Mouse (Mus musculus) CH12.LX (cell line): ENCODE results near the gene Crkl. TPM values are rescaled to one million over a fixed set of nuclear protein-coding genes. Genes with fewer than 3 reads are reported as not detected.

Source experiments
- DNase-seq: peaks from one replicate; pipeline ENCODE4 v3.0.0-alpha.2; 2013; ENCODE audit errors: extremely low read depth
- H3K27ac ChIP-seq: 2 replicates; pipeline ENCODE4 v1.5.1; 2012; ENCODE audit warnings: low read depth, mild to moderate bottlenecking, control low read depth, moderate library complexity; ENCODE audit not compliant: insufficient read depth
- H3K27me3 ChIP-seq: replicated peaks from 2 replicates; pipeline ENCODE3; 2012; ENCODE audit warnings: inconsistent platforms
- H3K36me3 ChIP-seq, 2 experiments: replicated peaks in 1 of 2; 2 replicates each; pipeline versions ENCODE3 to v1.6.1; 2012; ENCODE audit warnings: inconsistent platforms in 1 of 2, low read length in 1 of 2, mild to moderate bottlenecking in 1 of 2, mixed read lengths in 1 of 2, moderate library complexity in 1 of 2; ENCODE audit not compliant: control insufficient read depth in 1 of 2, insufficient read depth in 1 of 2
- H3K4me1 ChIP-seq, 2 experiments: 2 replicates each; pipeline ENCODE4 v1.6.1; 2012; ENCODE audit warnings: inconsistent platforms in 1 of 2, moderate library complexity in 1 of 2; ENCODE audit not compliant: insufficient read depth in 2 of 2, control insufficient read depth in 1 of 2
- H3K4me2 ChIP-seq: 2 replicates; pipeline ENCODE4 v1.6.1; 2012; ENCODE audit warnings: low read depth, mild to moderate bottlenecking, control low read depth; ENCODE audit not compliant: poor library complexity, insufficient read depth, severe bottlenecking
- H3K4me3 ChIP-seq, 3 experiments: fragments of 150-350 bp in 1 of 3; sonication (generic) in 1 of 3; replicated peaks in 1 of 3; 2 replicates each; pipeline versions ENCODE3 to v1.5.1; 2011 to 2012; ENCODE audit warnings: low read depth in 2 of 3, low read length in 2 of 3, mild to moderate bottlenecking in 2 of 3, moderate library complexity in 2 of 3, control low read depth in 1 of 3, improper control_type of control experiment in 1 of 3, inconsistent platforms in 1 of 3, mixed read lengths in 1 of 3; ENCODE audit not compliant: poor library complexity in 1 of 3
- H3K79me2 ChIP-seq: replicated peaks from 2 replicates; pipeline ENCODE4 v1.6.1; 2012; ENCODE audit warnings: mild to moderate bottlenecking, moderate library complexity; ENCODE audit not compliant: control insufficient read depth, poor library complexity, insufficient read depth, severe bottlenecking; ENCODE audit errors: extremely low read depth
- H3K9ac ChIP-seq: 2 replicates; pipeline ENCODE4 v1.6.1; 2012; ENCODE audit warnings: low read depth, mild to moderate bottlenecking, control low read depth, moderate library complexity; ENCODE audit not compliant: insufficient read depth
- H3K9me3 ChIP-seq: replicated peaks from 2 replicates; pipeline ENCODE3; 2012; ENCODE audit warnings: low read length, inconsistent platforms, mixed read lengths
- BHLHE40 ChIP-seq: IDR thresholded peaks from 2 replicates; pipeline ENCODE4 v1.6.1; 2011; ENCODE audit warnings: mild to moderate bottlenecking, low read depth, low read length, improper control_type of control experiment
- CHD1 ChIP-seq: IDR thresholded peaks from 2 replicates; pipeline ENCODE4 v1.6.1; 2012; ENCODE audit warnings: low read depth, low read length, improper control_type of control experiment, inconsistent platforms
- CHD2 ChIP-seq: IDR thresholded peaks from 2 replicates; pipeline ENCODE4 v1.6.1; 2011; ENCODE audit warnings: low read length, improper control_type of control experiment
- CTCF ChIP-seq, 2 experiments: IDR thresholded peaks in 1 of 2; conservative IDR thresholded peaks in 1 of 2; 2 replicates each; pipeline ENCODE4 v1.5.1; 2011 to 2012; ENCODE audit warnings: low read depth in 2 of 2, low read length in 2 of 2, improper control_type of control experiment in 1 of 2, inconsistent platforms in 1 of 2, mild to moderate bottlenecking in 1 of 2, moderate library complexity in 1 of 2
- E2F4 ChIP-seq: IDR thresholded peaks from 2 replicates; pipeline ENCODE4 v1.6.1; 2011; ENCODE audit warnings: low read depth, low read length, improper control_type of control experiment; ENCODE audit not compliant: insufficient replicate concordance
- ELF1 ChIP-seq: IDR thresholded peaks from 2 replicates; pipeline ENCODE4 v1.6.1; 2014; ENCODE audit warnings: low read depth, mild to moderate bottlenecking, inconsistent platforms, low read length, improper control_type of control experiment
- EP300 ChIP-seq: IDR thresholded peaks from 2 replicates; pipeline ENCODE4 v1.6.1; 2011; ENCODE audit warnings: low read length, improper control_type of control experiment
- ETS1 ChIP-seq: conservative IDR thresholded peaks from 2 replicates; pipeline ENCODE4 v1.6.1; 2012; ENCODE audit warnings: low read depth, mild to moderate bottlenecking, inconsistent platforms, low read length, improper control_type of control experiment, moderate library complexity
- GABPA ChIP-seq: IDR thresholded peaks from 2 replicates; pipeline ENCODE4 v1.6.1; 2012; ENCODE audit warnings: low read depth, low read length, improper control_type of control experiment, inconsistent platforms; ENCODE audit not compliant: insufficient replicate concordance
- HCFC1 ChIP-seq: IDR thresholded peaks from 2 replicates; pipeline ENCODE4 v1.6.1; 2012; ENCODE audit warnings: low read depth, mild to moderate bottlenecking, inconsistent platforms, low read length, improper control_type of control experiment
- IRF4 ChIP-seq: IDR thresholded peaks from 2 replicates; pipeline ENCODE4 v1.6.1; 2014; ENCODE audit warnings: low read depth, mild to moderate bottlenecking, inconsistent platforms, low read length, improper control_type of control experiment
- JUN ChIP-seq: IDR thresholded peaks from 2 replicates; pipeline ENCODE4 v1.6.1; 2011; ENCODE audit warnings: low read depth, mild to moderate bottlenecking, low read length, improper control_type of control experiment, moderate library complexity; ENCODE audit not compliant: insufficient read depth
- JUND ChIP-seq: conservative IDR thresholded peaks from 2 replicates; pipeline ENCODE4 v1.6.1; 2011; ENCODE audit warnings: low read depth, low read length, improper control_type of control experiment
- KAT2A ChIP-seq: IDR thresholded peaks from 2 replicates; pipeline ENCODE4 v1.6.1; 2012; ENCODE audit warnings: low read length, improper control_type of control experiment, inconsistent platforms; ENCODE audit not compliant: insufficient replicate concordance
- MAFK ChIP-seq: IDR thresholded peaks from 2 replicates; pipeline ENCODE4 v1.6.1; 2011; ENCODE audit warnings: low read length, improper control_type of control experiment; ENCODE audit not compliant: insufficient replicate concordance
- MAX ChIP-seq: IDR thresholded peaks from 2 replicates; pipeline ENCODE4 v1.6.1; 2011; ENCODE audit warnings: low read length, improper control_type of control experiment
- MAZ ChIP-seq: IDR thresholded peaks from 2 replicates; pipeline ENCODE4 v1.6.1; 2012; ENCODE audit warnings: low read depth, mild to moderate bottlenecking, inconsistent platforms, low read length, improper control_type of control experiment, moderate library complexity
- MEF2A ChIP-seq: IDR thresholded peaks from 2 replicates; pipeline ENCODE4 v1.6.1; 2014; ENCODE audit warnings: low read depth, mild to moderate bottlenecking, inconsistent platforms, low read length, improper control_type of control experiment, borderline replicate concordance
- MXI1 ChIP-seq: IDR thresholded peaks from 2 replicates; pipeline ENCODE4 v1.6.1; 2011; ENCODE audit warnings: mild to moderate bottlenecking, low read depth, low read length, improper control_type of control experiment
- MYC ChIP-seq: IDR thresholded peaks from 2 replicates; pipeline ENCODE4 v1.6.1; 2011; ENCODE audit warnings: low read depth, mild to moderate bottlenecking, improper control_type of control experiment, low read length
- NELFE ChIP-seq: IDR thresholded peaks from 2 replicates; pipeline ENCODE4 v1.6.1; 2011; ENCODE audit warnings: low read depth, low read length, improper control_type of control experiment
- NRF1 ChIP-seq: IDR thresholded peaks from 2 replicates; pipeline ENCODE4 v1.6.1; 2014; ENCODE audit warnings: low read depth, mild to moderate bottlenecking, inconsistent platforms, low read length, improper control_type of control experiment, moderate library complexity
- PAX5 ChIP-seq: IDR thresholded peaks from 2 replicates; pipeline ENCODE4 v1.6.1; 2012; ENCODE audit warnings: low read length, inconsistent platforms, mixed read lengths
- POLR2A ChIP-seq: IDR thresholded peaks from 2 replicates; pipeline ENCODE4 v1.6.1; 2011; ENCODE audit warnings: low read depth, mild to moderate bottlenecking, improper control_type of control experiment, low read length
- POLR2AphosphoS2 ChIP-seq: IDR thresholded peaks from 2 replicates; pipeline ENCODE4 v1.6.1; 2011; ENCODE audit warnings: low read depth, low read length, improper control_type of control experiment
- RAD21 ChIP-seq: IDR thresholded peaks from 2 replicates; pipeline ENCODE4 v1.6.1; 2011; ENCODE audit warnings: low read depth, mild to moderate bottlenecking, low read length, improper control_type of control experiment, moderate library complexity
- RCOR1 ChIP-seq: conservative IDR thresholded peaks from 2 replicates; pipeline ENCODE4 v1.6.1; 2012; ENCODE audit warnings: low read depth, mild to moderate bottlenecking, inconsistent platforms, low read length, improper control_type of control experiment
- SIN3A ChIP-seq: IDR thresholded peaks from 2 replicates; pipeline ENCODE4 v1.6.1; 2012; ENCODE audit warnings: low read length, improper control_type of control experiment, inconsistent platforms
- SMC3 ChIP-seq: IDR thresholded peaks from 2 replicates; pipeline ENCODE4 v1.6.1; 2011; ENCODE audit warnings: low read depth, low read length, improper control_type of control experiment
- TBP ChIP-seq: conservative IDR thresholded peaks from 2 replicates; pipeline ENCODE4 v1.6.1; 2011; ENCODE audit warnings: low read depth, low read length, improper control_type of control experiment
- TCF12 ChIP-seq: IDR thresholded peaks from 2 replicates; pipeline ENCODE4 v1.6.1; 2014; ENCODE audit warnings: low read depth, mild to moderate bottlenecking, inconsistent platforms, low read length, improper control_type of control experiment
- UBTF ChIP-seq: IDR thresholded peaks from 2 replicates; pipeline ENCODE4 v1.6.1; 2012; ENCODE audit warnings: low read depth, mild to moderate bottlenecking, inconsistent platforms, low read length, improper control_type of control experiment, moderate library complexity
- USF1 ChIP-seq: IDR thresholded peaks from 2 replicates; pipeline ENCODE4 v1.6.1; 2014; ENCODE audit warnings: low read depth, mild to moderate bottlenecking, inconsistent platforms, low read length, improper control_type of control experiment
- USF2 ChIP-seq: conservative IDR thresholded peaks from 2 replicates; pipeline ENCODE4 v1.6.1; 2011; ENCODE audit warnings: low read depth, low read length, improper control_type of control experiment
- ZC3H11A ChIP-seq: IDR thresholded peaks from 2 replicates; pipeline ENCODE4 v1.6.1; 2012; ENCODE audit warnings: low read depth, mild to moderate bottlenecking, inconsistent platforms, low read length, improper control_type of control experiment
- ZKSCAN1 ChIP-seq: IDR thresholded peaks from 2 replicates; pipeline ENCODE4 v1.6.1; 2012; ENCODE audit warnings: low read depth, inconsistent platforms, low read length, improper control_type of control experiment, borderline replicate concordance
- ZMIZ1 ChIP-seq: IDR thresholded peaks from 2 replicates; pipeline ENCODE4 v1.6.1; 2012; ENCODE audit warnings: low read depth, mild to moderate bottlenecking, inconsistent platforms, low read length, improper control_type of control experiment
- ZNF384 ChIP-seq: IDR thresholded peaks from 2 replicates; pipeline ENCODE4 v1.6.1; 2012; ENCODE audit warnings: low read depth, low read length, improper control_type of control experiment, inconsistent platforms
- dilution Hi-C: fragments of 300-500 bp; cut with MboI; formaldehyde crosslinking; loops from 2 replicates; pipeline ENCODE4 v1.14.3; 2020; ENCODE audit warnings: low sequenced_read_pairs; ENCODE audit not compliant: extremely low pct_unique_long_range_greater_than_20kb, extremely low pct_ligation_motif_present
- in situ Hi-C: fragments of 300-500 bp; cut with MboI; formaldehyde crosslinking; loops from 3 replicates; pipeline ENCODE4 v1.14.3; 2019; ENCODE audit warnings: low sequenced_read_pairs, low pct_ligation_motif_present, low pct_unique_long_range_greater_than_20kb, mixed read lengths
- polyA plus RNA-seq: library from polyadenylated mRNA; unstranded; fragments of >175 nt; gene quantifications from 2 replicates; pipeline ENCODE4 v1.2.1, GENCODE M21; 2012; ENCODE audit warnings: low read depth; ENCODE audit not compliant: insufficient read length
- total RNA-seq, 2 experiments: library from RNA; depleted of rRNA; stranded (reverse); fragments of 300-350 nt in 1 of 2; fragments of >200 nt in 1 of 2; gene quantifications; 2 replicates each; pipeline ENCODE4 v1.2.3; 2012 to 2014

Crkl gene
- total and polyA plus RNA-seq, 3 experiments = 16.9 to 35.6 (median 21.6) TPM

- dilution Hi-C loops = no loop called here
- Histone ChIP-seq H3K27me3 (peaks cover 28% of the 10 kb centered on the region), H3K4me2 (peak within 1 kb of the TSS; percentile 67), H3K9me3 (no peaks in the 10 kb centered on the region), H3K36me3 (peaks cover 28 to 35% of the 10 kb centered on the region in 2 experiments), H3K79me2 (peaks cover 5% of the 10 kb centered on the region; the same call in 1 of the 2 replicates), H3K4me1 (peaks cover 7 to 29% of the 10 kb centered on the region in 2 experiments), H3K27ac (peak within 1 kb of the TSS; percentile 68), H3K4me3 (peak within 1 kb of the TSS; percentile 63 to 100 (median 81)), H3K9ac (peak within 1 kb of the TSS; percentile 74)
- TF ChIP-seq ETS1 (no peak), MEF2A (no peak), ELF1 (peak; percentile 88), EP300 (no peak), NRF1 (peak; percentile 15; the same call in 1 of the 2 replicates), NELFE (peak; percentile 96), USF1 (no peak), ZMIZ1 (peak; percentile 89), USF2 (no peak), MAX (peak; percentile 83), BHLHE40 (no peak), IRF4 (peak; percentile 3; the same call in 1 of the 2 replicates), POLR2AphosphoS2 (peak; percentile 93), MYC (peak; percentile 88), HCFC1 (peak; percentile 95), MAFK (no peak), ZNF384 (no peak), SIN3A (peak; percentile 88), GABPA (peak; percentile 68; the same call in 1 of the 2 replicates), PAX5 (no peak), ZKSCAN1 (no peak), JUN (no peak), RAD21 (no peak), POLR2A (peak; percentile 97), E2F4 (no peak), RCOR1 (no peak), JUND (no peak), KAT2A (peak; percentile 96; the same call in 1 of the 2 replicates), CHD2 (peak; percentile 88), TBP (0 out of 2 replicates have a peak, but pooled peaks have one; percentile 71), MXI1 (peak; percentile 83; the same call in 1 of the 2 replicates), MAZ (peak; percentile 100), SMC3 (no peak), UBTF (0 out of 2 replicates have a peak, but pooled peaks have one; percentile 27), TCF12 (peak; percentile 64; the same call in 1 of the 2 replicates), ZC3H11A (no peak), CHD1 (no peak), CTCF (conservative IDR thresholded peaks at IDR 0.05 in 1 of 2, IDR thresholded peaks at IDR 0.05 in 1 of 2; ENCODE audit: low read depth in 2 of 2, low read length in 2 of 2) (peak in 1 of 2 experiments; percentile 2; a peak in 1 of 4 replicates)
- peak; percentile 91 for DNase-seq
- in situ Hi-C loops = no loop called here
Observed at GRCm38 (mm10) chr16:17508546-17509239, 56.9 kb downstream of the Crkl start, which contains the start of gene Lztr1. Lztr1 (plus strand) TSS chr16:17508688.
